Mouse (Mus musculus) liver, embryonic 16.5 days (tissue): ENCODE measurements around the gene Acsm3. TPM values are rescaled to one million over a fixed set of nuclear protein-coding genes. Genes with fewer than 3 reads are reported as not detected.
A peak's percentile ranks its signal among the peaks of the same experiment; 100 is the strongest.

Source experiments
- ATAC-seq: fragments of 200-750 bp; cut with Nextera tagmentation; 2 replicates; pipeline ENCODE4 v1.8.0; 2017; ENCODE audit warnings: low read depth, mild to moderate bottlenecking, moderate number of reproducible peaks, moderate library complexity
- H3K27ac ChIP-seq: fragments of 300-500 bp; sonication (generic); 2 replicates; pipeline ENCODE4 v1.5.1; 2014; ENCODE audit warnings: mild to moderate bottlenecking, low read length
- H3K27me3 ChIP-seq: fragments of 300-500 bp; sonication (generic); 2 replicates; pipeline ENCODE4 v1.6.1; 2014; ENCODE audit warnings: low read depth, low read length, mixed read lengths; ENCODE audit not compliant: control insufficient read depth, insufficient read depth
- H3K36me3 ChIP-seq: fragments of 300-500 bp; sonication (generic); 2 replicates; pipeline ENCODE4 v1.6.1; 2014; ENCODE audit warnings: mild to moderate bottlenecking; ENCODE audit not compliant: control insufficient read depth, insufficient read depth
- H3K4me1 ChIP-seq: fragments of 300-500 bp; sonication (generic); 2 replicates; pipeline ENCODE4 v1.6.1; 2014; ENCODE audit warnings: low read depth, low read length, mixed read lengths; ENCODE audit not compliant: control insufficient read depth
- H3K4me2 ChIP-seq: fragments of 300-500 bp; sonication (generic); 2 replicates; pipeline ENCODE4 v1.6.1; 2014; ENCODE audit warnings: low read depth, low read length, mixed read lengths
- H3K4me3 ChIP-seq: fragments of 300-500 bp; sonication (generic); 2 replicates; pipeline ENCODE4 v1.5.1; 2014; ENCODE audit warnings: low read depth, mild to moderate bottlenecking, low read length
- H3K9ac ChIP-seq: fragments of 300-500 bp; sonication (generic); 2 replicates; pipeline ENCODE4 v1.6.1; 2014; ENCODE audit warnings: low read depth, low read length
- H3K9me3 ChIP-seq: fragments of 300-500 bp; sonication (generic); replicated peaks from 2 replicates; pipeline ENCODE4 v1.6.1; 2016; ENCODE audit warnings: low read length; ENCODE audit not compliant: control insufficient read depth
- WGBS: fragments of 180-500 bp; shearing (Covaris S2); extraction: QIAGEN DNeasy Blood & Tissue Kit; methylation state at CpG from one replicate; pipeline ENCODE4 v1.1.7; 2014; ENCODE audit not compliant: insufficient replicate concordance; 5-methylcytosine and 5-hydroxymethylcytosine counted together
- polyA plus RNA-seq: library from polyadenylated mRNA; unstranded; fragments of >200 nt; fragmentation: Nextera tagmentation; extraction: Ambion mirVana; gene quantifications from 2 replicates; pipeline ENCODE4 v1.2.1, GENCODE M21; 2015

Acsm3 gene
- polyA plus RNA-seq, 1 experiment from 2014 or later = 8.0 TPM

DNA sequence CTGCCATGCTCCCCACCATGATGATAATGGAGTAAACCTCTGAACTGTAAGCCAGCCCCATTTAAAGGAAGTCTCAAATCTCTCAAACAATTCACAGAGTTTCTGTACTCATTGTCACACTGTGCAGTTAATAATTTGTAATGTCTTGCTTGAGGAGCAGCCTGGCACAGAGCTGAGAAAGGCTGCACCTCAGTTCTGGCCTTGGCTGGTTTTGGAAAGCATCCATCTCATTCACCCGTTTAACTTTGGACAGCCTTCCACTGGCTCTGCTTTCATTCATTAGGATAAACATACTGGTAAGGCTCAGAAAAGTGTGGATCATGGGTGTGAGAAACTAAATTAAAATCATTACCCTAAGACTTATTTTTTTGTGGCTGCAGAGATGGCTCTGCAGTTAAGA lies 14.9 kb upstream of the Acsm3 start:
- ATAC-seq = no peak
- Histone ChIP-seq H3K27me3 (no peaks in the 10 kb centered on the region), H3K9me3 (no peaks in the 10 kb centered on the region), H3K4me1 (no peaks in the 10 kb centered on the region), H3K4me2 (no peak overlapping the region), H3K36me3 (no peaks in the 10 kb centered on the region), H3K27ac (no peak overlapping the region), H3K4me3 (no peak overlapping the region), H3K9ac (no peak overlapping the region)
- WGBS = 66% methylated on average over 1 of the region's 1 CpGs

- H3K4me1 ChIP-seq = no peaks in the 10 kb centered on the region
- no peaks in the 10 kb centered on the region for H3K27me3 ChIP-seq
- no peaks in the 10 kb centered on the region for H3K36me3 ChIP-seq
- H3K9me3 ChIP-seq = no peaks in the 10 kb centered on the region
- H3K4me3 ChIP-seq = no peak overlapping the region
- no peak overlapping the region for H3K4me2 ChIP-seq
- 46% methylated on average over 1 of the region's 2 CpGs for WGBS
- H3K9ac ChIP-seq = no peak overlapping the region
- H3K27ac ChIP-seq = no peak overlapping the region
- peak; percentile 65 for ATAC-seq
Observed at GRCm38 (mm10) chr7:119748761-119749160, 12.0 kb upstream of the Acsm3 start.

DNA sequence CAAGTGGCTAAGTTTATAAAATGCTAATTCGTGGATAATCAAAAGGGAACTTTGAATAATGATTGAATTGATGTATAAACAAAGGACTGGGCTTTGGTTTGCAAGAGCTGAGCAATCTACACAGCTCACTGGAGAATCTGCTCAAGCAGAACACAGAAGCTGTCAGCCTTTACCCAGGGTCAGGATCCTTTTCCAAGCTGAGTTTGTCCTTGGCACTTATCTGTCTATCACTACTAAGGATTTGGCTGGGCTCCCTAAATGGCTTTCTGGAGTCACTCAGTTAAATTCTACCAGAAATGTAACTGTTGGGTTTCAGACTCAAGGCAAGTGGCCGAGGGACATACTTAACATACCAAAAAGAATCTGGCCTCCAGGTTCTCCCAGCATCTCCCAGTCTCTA lies 10.8 kb upstream of the Acsm3 start:
- WGBS = 32% methylated on average over 2 of the region's 2 CpGs
- Histone ChIP-seq H3K9ac (no peak overlapping the region), H3K9me3 (no peaks in the 10 kb centered on the region), H3K4me2 (no peak overlapping the region), H3K4me3 (no peak overlapping the region), H3K27ac (no peak overlapping the region), H3K4me1 (no peaks in the 10 kb centered on the region), H3K27me3 (no peaks in the 10 kb centered on the region), H3K36me3 (no peaks in the 10 kb centered on the region)
- no peak for ATAC-seq

GRCm38 (mm10) chr7:119753696-119754095 lies 7.0 kb upstream of the Acsm3 start:
- ATAC-seq = no peak
- Histone ChIP-seq H3K27ac (no peak overlapping the region), H3K4me1 (no peaks in the 10 kb centered on the region), H3K9ac (no peak overlapping the region), H3K4me3 (no peak overlapping the region), H3K27me3 (no peaks in the 10 kb centered on the region), H3K4me2 (no peak overlapping the region), H3K9me3 (no peaks in the 10 kb centered on the region), H3K36me3 (no peaks in the 10 kb centered on the region)
- 72% methylated on average over 1 of the region's 1 CpGs for WGBS

GRCm38 (mm10) chr7:119762166-119762697 lies 1.5 kb downstream of the Acsm3 start:
- Histone ChIP-seq H3K27ac (no peak overlapping the region), H3K9ac (no peak overlapping the region), H3K36me3 (no peaks in the 10 kb centered on the region), H3K27me3 (no peaks in the 10 kb centered on the region), H3K4me3 (no peak overlapping the region), H3K9me3 (no peaks in the 10 kb centered on the region), H3K4me1 (no peaks in the 10 kb centered on the region), H3K4me2 (no peak overlapping the region)
- no peak for ATAC-seq
- 47% methylated on average over 4 of the region's 4 CpGs for WGBS

GRCm38 (mm10) chr7:119764377-119764776 lies 3.7 kb downstream of the Acsm3 start:
- H3K27ac ChIP-seq = no peak overlapping the region
- no peak overlapping the region for H3K4me3 ChIP-seq
- H3K4me2 ChIP-seq = no peak overlapping the region
- H3K9ac ChIP-seq = no peak overlapping the region
- no peaks in the 10 kb centered on the region for H3K9me3 ChIP-seq
- H3K4me1 ChIP-seq = no peaks in the 10 kb centered on the region
- no peaks in the 10 kb centered on the region for H3K27me3 ChIP-seq
- H3K36me3 ChIP-seq = no peaks in the 10 kb centered on the region
- ATAC-seq = no peak
- WGBS = 59% methylated on average over 3 of the region's 3 CpGs

DNA sequence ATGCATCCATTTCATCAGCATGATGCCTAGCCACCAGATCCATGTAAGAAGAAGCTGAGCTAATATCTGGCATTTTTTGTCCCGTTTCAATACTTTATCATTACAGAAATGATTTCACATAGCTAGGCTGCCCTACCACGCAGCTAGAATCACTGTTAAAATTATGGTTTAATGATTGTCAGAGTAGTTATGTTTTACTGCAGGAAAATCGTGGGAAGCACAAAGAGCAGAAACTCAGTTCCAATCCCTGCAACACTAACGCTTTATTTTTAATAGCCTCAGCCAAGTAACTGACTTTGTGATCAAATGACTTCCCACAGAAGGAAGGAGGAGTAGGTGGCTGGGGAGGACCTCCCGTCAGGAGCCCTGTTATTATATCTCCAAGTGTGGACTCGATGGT lies 6.3 kb downstream of the Acsm3 start:
- no peak for ATAC-seq
- H3K27me3 ChIP-seq = no peaks in the 10 kb centered on the region
- H3K27ac ChIP-seq = no peak overlapping the region
- no peaks in the 10 kb centered on the region for H3K36me3 ChIP-seq
- no peak overlapping the region for H3K4me3 ChIP-seq
- H3K9me3 ChIP-seq = no peaks in the 10 kb centered on the region
- 58% methylated on average over 6 of the region's 6 CpGs for WGBS
- no peak overlapping the region for H3K4me2 ChIP-seq
- H3K4me1 ChIP-seq = no peaks in the 10 kb centered on the region
- no peak overlapping the region for H3K9ac ChIP-seq

DNA sequence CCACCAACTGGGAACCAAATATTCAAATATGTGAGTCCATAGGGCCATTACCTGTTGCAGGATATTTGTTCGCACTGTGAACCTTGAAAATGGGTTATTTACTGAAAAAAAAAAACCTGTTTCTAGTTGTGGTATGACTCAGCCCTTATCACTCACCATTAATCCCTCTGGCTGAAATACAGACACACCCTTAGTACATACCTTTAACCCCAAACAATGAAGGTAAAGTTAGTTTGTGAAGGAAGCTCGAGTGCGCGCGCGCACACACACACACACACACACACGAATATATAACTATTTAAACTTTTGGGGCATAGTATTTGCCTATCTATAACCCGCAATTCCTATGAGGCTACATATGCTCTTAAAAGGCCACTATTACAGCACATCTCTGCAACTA lies 9.2 kb downstream of the Acsm3 start:
- no peak overlapping the region for H3K4me3 ChIP-seq
- no peaks in the 10 kb centered on the region for H3K4me1 ChIP-seq
- H3K27ac ChIP-seq = no peak overlapping the region
- H3K36me3 ChIP-seq = no peaks in the 10 kb centered on the region
- no peak for ATAC-seq
- no peak overlapping the region for H3K9ac ChIP-seq
- no peaks in the 10 kb centered on the region for H3K9me3 ChIP-seq
- 79% methylated on average over 8 of the region's 8 CpGs for WGBS
- no peak overlapping the region for H3K4me2 ChIP-seq
- H3K27me3 ChIP-seq = no peaks in the 10 kb centered on the region

DNA sequence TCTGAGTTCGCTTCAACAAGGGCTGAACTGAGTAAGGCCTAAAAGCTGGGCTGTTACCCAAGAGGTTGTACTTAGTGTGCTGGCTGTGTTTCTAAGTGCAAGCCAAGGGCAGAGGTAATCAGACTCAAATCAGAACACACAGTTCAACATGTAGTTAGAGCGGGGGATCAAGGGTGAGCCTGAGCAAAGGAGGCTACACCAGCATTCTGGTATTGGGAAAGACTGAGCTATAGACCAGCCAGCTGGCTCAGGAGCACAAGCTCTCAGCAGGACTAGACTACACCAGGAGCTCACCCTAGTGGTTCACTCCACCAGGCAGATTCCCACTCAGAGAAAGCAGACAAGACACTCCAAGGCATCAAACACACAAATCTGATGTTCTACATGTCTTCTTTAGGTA lies 22.7 kb downstream of the Acsm3 start:
- H3K36me3 ChIP-seq = peaks cover 17% of the 10 kb centered on the region

More for the DNA sequence above, 22.7 kb downstream of the Acsm3 start:
- Histone ChIP-seq H3K9ac (no peak overlapping the region), H3K9me3 (no peaks in the 10 kb centered on the region), H3K4me2 (no peak overlapping the region), H3K4me1 (peaks cover 9% of the 10 kb centered on the region), H3K27ac (0 out of 2 replicates have a peak overlapping the region, but pooled peaks have one; percentile 8), H3K4me3 (no peak overlapping the region), H3K27me3 (no peaks in the 10 kb centered on the region)
- ATAC-seq = peak; percentile 71
- WGBS = 75% methylated on average over 2 of the region's 2 CpGs
